ENCODE assay signal across 26 mouse cellular contexts in genomic region chr2:120113963-120114362, GRCm38 (mm10). TPM values are rescaled to one million over a fixed set of nuclear protein-coding genes. Genes with fewer than 3 reads are reported as not detected.
DNase-seq lines count a peak whose midpoint lies in the region; ATAC-seq and TF ChIP-seq lines count a peak whose summit lies in the region.
"Had no signal": no experiment of that assay in that cellular context is flagged by ENCODE, and none has a peak within 500 bp of the region (broad histone marks: within the 10 kb centered on the region; RNA-seq: fewer than 3 reads in every experiment).

No protein-coding gene starts in this region.

- intact Hi-C loops in gastrocnemius, adult 2 months (cut with DNase I): no loop called here

- ATAC-seq in heart, embryonic 15.5 days (replicated peaks; ENCODE audit: insufficient number of reproducible peaks, insufficient read depth, low FRiP score, low read depth): no peak
- ATAC-seq in lung, embryonic 16.5 days (ENCODE audit: low read depth): no peak
- ATAC-seq: forebrain, postnatal 0 days; hindbrain, embryonic 16.5 days; intestine, embryonic 15.5 days had no signal

- peak overlapping the region; percentile 46 for H3K27ac ChIP-seq in gastrocnemius, adult 2 months
- peak overlapping the region; percentile 7 for H3K27ac ChIP-seq in heart, embryonic 15.5 days
- no peak overlapping the region for H3K27ac ChIP-seq in heart, embryonic 10.5 days
- H3K27ac ChIP-seq in lung, embryonic 16.5 days (ENCODE audit: low read length): peak overlapping the region; percentile 51; the same call in 1 of the 2 replicates
- no peak overlapping the region for H3K27ac ChIP-seq in embryonic facial prominence, embryonic 10.5 days (replicated peaks)
- H3K27ac ChIP-seq: embryonic facial prominence, embryonic 12.5 days; intestine, embryonic 15.5 days; layer of hippocampus, adult 2 months; limb, embryonic 10.5 days; liver, embryonic 15.5 days; neural tube, embryonic 12.5 days had no signal

- H3K4me3 ChIP-seq in gastrocnemius, adult 2 months: no peak overlapping the region
- no peak overlapping the region for H3K4me3 ChIP-seq in heart, embryonic 15.5 days
- H3K4me3 ChIP-seq in heart, embryonic 10.5 days: no peak overlapping the region
- no peak overlapping the region for H3K4me3 ChIP-seq in lung, embryonic 16.5 days (ENCODE audit: low read length)
- H3K4me3 ChIP-seq in embryonic facial prominence, embryonic 10.5 days: no peak overlapping the region
- H3K4me3 ChIP-seq: embryonic facial prominence, embryonic 12.5 days; intestine, embryonic 15.5 days; layer of hippocampus, adult 2 months; limb, embryonic 10.5 days; liver, embryonic 15.5 days; neural tube, embryonic 12.5 days had no signal

- no peaks in the 10 kb centered on the region for H3K27me3 ChIP-seq in heart, embryonic 15.5 days
- H3K27me3 ChIP-seq in heart, embryonic 10.5 days (ENCODE audit: insufficient read depth, poor library complexity, severe bottlenecking): no peaks in the 10 kb centered on the region
- no peaks in the 10 kb centered on the region for H3K27me3 ChIP-seq in lung, embryonic 16.5 days (ENCODE audit: control insufficient read depth, insufficient read depth, low read depth, low read length)
- H3K27me3 ChIP-seq in embryonic facial prominence, embryonic 10.5 days (replicated peaks; ENCODE audit: low read depth, poor library complexity, severe bottlenecking): no peaks in the 10 kb centered on the region
- H3K27me3 ChIP-seq: embryonic facial prominence, embryonic 12.5 days; intestine, embryonic 15.5 days; liver, embryonic 15.5 days; neural tube, embryonic 12.5 days had no signal

- no peak for DNase-seq in gastrocnemius, adult 2 months
- no peak for DNase-seq in gastrocnemius, adult 8-10 months (ENCODE audit: low spot score in 2 of 2)
- DNase-seq in heart, embryonic 10.5 days (ENCODE audit: low spot score): no peak
- DNase-seq in lung, postnatal 4 days: no peak
- no peak for DNase-seq in embryonic facial prominence, embryonic 10.5 days (ENCODE audit: low spot score)
- DNase-seq: adrenal gland, postnatal 10 days; cerebellum, adult 18-20 months; cerebellum, postnatal 14 days; forebrain, postnatal 0 days; gastrocnemius, postnatal 36 days; kidney, adult 9 months; kidney, postnatal 14 days; liver; midbrain, embryonic 14.5 days; right cerebral cortex, postnatal 14 days; spleen, adult 18-20 months; thymus, postnatal 25 days had no signal

- H3K9me3 ChIP-seq in heart, embryonic 15.5 days (replicated peaks): no peaks in the 10 kb centered on the region
- no peaks in the 10 kb centered on the region for H3K9me3 ChIP-seq in heart, embryonic 10.5 days
- H3K9me3 ChIP-seq in lung, embryonic 16.5 days (ENCODE audit: control insufficient read depth, low read length): no peaks in the 10 kb centered on the region
- no peaks in the 10 kb centered on the region for H3K9me3 ChIP-seq in embryonic facial prominence, embryonic 10.5 days
- H3K9me3 ChIP-seq: embryonic facial prominence, embryonic 12.5 days; intestine, embryonic 15.5 days; limb, embryonic 10.5 days; liver, embryonic 15.5 days; neural tube, embryonic 12.5 days had no signal

- H3K4me2 ChIP-seq in heart, embryonic 15.5 days: no peak overlapping the region
- no peak overlapping the region for H3K4me2 ChIP-seq in lung, embryonic 16.5 days (ENCODE audit: low read depth, low read length)
- H3K4me2 ChIP-seq: embryonic facial prominence, embryonic 12.5 days; intestine, embryonic 15.5 days; liver, embryonic 15.5 days; neural tube, embryonic 12.5 days had no signal

- no peak for TF ChIP-seq CTCF in gastrocnemius, adult 2 months (IDR thresholded peaks at IDR 0.05)

- H3K36me3 ChIP-seq in heart, embryonic 15.5 days: no peaks in the 10 kb centered on the region
- no peaks in the 10 kb centered on the region; the same call in 1 of the 2 replicates for H3K36me3 ChIP-seq in heart, embryonic 10.5 days
- no peaks in the 10 kb centered on the region for H3K36me3 ChIP-seq in lung, embryonic 16.5 days (ENCODE audit: control insufficient read depth, insufficient read depth, low read length)
- no peaks in the 10 kb centered on the region for H3K36me3 ChIP-seq in embryonic facial prominence, embryonic 10.5 days (replicated peaks)
- H3K36me3 ChIP-seq: embryonic facial prominence, embryonic 12.5 days; intestine, embryonic 15.5 days; limb, embryonic 10.5 days; liver, embryonic 15.5 days; neural tube, embryonic 12.5 days had no signal

- no peak overlapping the region for H3K9ac ChIP-seq in heart, embryonic 15.5 days
- H3K9ac ChIP-seq in lung, embryonic 16.5 days (ENCODE audit: low read length): no peak overlapping the region
- H3K9ac ChIP-seq: embryonic facial prominence, embryonic 12.5 days; forebrain, postnatal 0 days; intestine, embryonic 15.5 days; liver, embryonic 15.5 days; neural tube, embryonic 12.5 days had no signal

- 62% methylated on average over 3 of the region's 3 CpGs for WGBS in heart, embryonic 15.5 days
- WGBS in heart, embryonic 10.5 days: 71% methylated on average over 3 of the region's 3 CpGs
- 82% methylated on average over 3 of the region's 3 CpGs for WGBS in lung, embryonic 16.5 days
- WGBS in embryonic facial prominence, embryonic 10.5 days: 98% methylated on average over 3 of the region's 3 CpGs

- peaks cover 46% of the 10 kb centered on the region for H3K4me1 ChIP-seq in heart, embryonic 15.5 days (replicated peaks)
- peaks cover 51% of the 10 kb centered on the region for H3K4me1 ChIP-seq in heart, embryonic 10.5 days
- peaks cover 25% of the 10 kb centered on the region for H3K4me1 ChIP-seq in lung, embryonic 16.5 days (replicated peaks; ENCODE audit: control insufficient read depth, insufficient read depth, low read length)
- H3K4me1 ChIP-seq in embryonic facial prominence, embryonic 10.5 days: peaks cover 21% of the 10 kb centered on the region
- H3K4me1 ChIP-seq: limb, embryonic 10.5 days; neural tube, embryonic 12.5 days had no signal

RNA-seq across cellular contexts. Expression of gene Ehd4, which starts 40.4 kb away (rescaled TPM):
- total RNA-seq in gastrocnemius, adult 2 months (2021): 10 to 100 TPM; 19.5 to 31.7 TPM
- total RNA-seq in gastrocnemius, adult 8-10 months (2022): 10 to 100 TPM; 19.2 to 29.3 (median 25.5) TPM
- polyA plus RNA-seq in heart, embryonic 15.5 days (2015; fragmentation: Nextera tagmentation; extraction: Ambion mirVana): 164 and 188 TPM in 2 replicates
- 115 and 173 TPM in 2 replicates for polyA plus RNA-seq in heart, embryonic 10.5 days (2016; fragmentation: Nextera tagmentation; extraction: Ambion mirVana)
- 92.8 and 94.7 TPM in 2 replicates for polyA plus RNA-seq in lung, embryonic 16.5 days (2015; fragmentation: Nextera tagmentation; extraction: Ambion mirVana)
- 25.9 and 26.3 TPM in 2 replicates for polyA plus RNA-seq in embryonic facial prominence, embryonic 10.5 days (2016; fragmentation: Nextera tagmentation; extraction: Ambion mirVana)

Comparison
In these comparisons a context has a peak if more than half of its experiments do, and no peak if none do; other contexts are left out.
1. H3K27ac ChIP-seq: peak in gastrocnemius, adult 2 months (single experiment), heart, embryonic 15.5 days (single experiment) and lung, embryonic 16.5 days (single experiment); none in heart, embryonic 10.5 days (single experiment) and embryonic facial prominence, embryonic 10.5 days (single experiment).